Mouse (Mus musculus): ENCODE measurements at regions not wholly inside any gene's neighbourhood (a gene's known extent, or its start where the extent isn't known, plus 50 kb on each side); places are given as distances from the start of the nearest gene placed in this dataset.

GRCm38 (mm10) chr1:144306284-144306683, 57.2 kb upstream of the Rgs1 start:
- no peak for DNase-seq (ENCODE audit: low read depth, low spot score)
- no peaks in the 10 kb centered on the region for H3K27me3 ChIP-seq (ENCODE audit: control insufficient read depth, insufficient read depth, low read length, poor library complexity, severe bottlenecking)

DNA sequence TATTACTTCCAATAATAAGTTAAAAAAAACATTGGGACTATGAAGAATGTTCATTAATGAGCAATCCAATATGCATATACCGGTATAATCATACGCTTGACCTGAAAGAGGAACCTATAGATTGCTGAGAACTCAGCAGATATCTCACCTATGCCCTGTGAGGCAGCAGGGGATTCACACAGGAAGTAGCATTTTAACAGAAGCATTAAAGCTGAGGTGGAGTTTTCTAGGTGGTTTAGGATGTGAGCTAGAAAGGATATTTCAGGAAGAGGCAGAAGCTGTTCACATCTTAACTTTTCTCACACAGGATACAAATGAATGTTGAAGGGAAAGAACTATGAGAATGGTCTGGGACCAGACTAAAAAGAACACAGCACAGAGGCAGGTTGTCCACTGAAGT, 51.6 kb upstream of the Rgs1 start:
- peak; percentile 51 for DNase-seq (ENCODE audit: low read depth, low spot score)
- Histone ChIP-seq H3K36me3 (ENCODE audit: control insufficient read depth, insufficient read depth, low read length, poor library complexity, severe bottlenecking) (no peaks in the 10 kb centered on the region), H3K27me3 (ENCODE audit: control insufficient read depth, insufficient read depth, low read length, poor library complexity, severe bottlenecking) (no peaks in the 10 kb centered on the region)

More at GRCm38 (mm10) chr1:144306284-144306683, 57.2 kb upstream of the Rgs1 start:
- no peaks in the 10 kb centered on the region for H3K36me3 ChIP-seq (ENCODE audit: control insufficient read depth, insufficient read depth, low read length, poor library complexity, severe bottlenecking)
